Mouse (Mus musculus) kidney, embryonic 14.5 days (tissue): Measurements from ENCODE around the gene Agrn. TPM values are rescaled to one million over a fixed set of nuclear protein-coding genes. Genes with fewer than 3 reads are reported as not detected.

ENCODE experiments used
- ATAC-seq: fragments of 200-750 bp; cut with Nextera tagmentation; 2 replicates; pipeline ENCODE4 v1.8.0; 2017; ENCODE audit warnings: moderate number of reproducible peaks, mild to moderate bottlenecking, moderate TSS enrichment, moderate library complexity; ENCODE audit not compliant: low FRiP score, low TSS enrichment
- H3K27ac ChIP-seq: fragments of 300-500 bp; sonication (generic); 2 replicates; pipeline ENCODE4 v1.5.1; 2014; ENCODE audit warnings: low read depth, mild to moderate bottlenecking, low read length, moderate library complexity, mixed read lengths
- H3K27me3 ChIP-seq: fragments of 300-500 bp; sonication (generic); 2 replicates; pipeline ENCODE4 v1.6.1; 2014; ENCODE audit warnings: mild to moderate bottlenecking, low read length; ENCODE audit not compliant: control insufficient read depth, insufficient read depth
- H3K36me3 ChIP-seq: fragments of 300-500 bp; sonication (generic); 2 replicates; pipeline ENCODE4 v1.6.1; 2014; ENCODE audit warnings: low read length, mixed read lengths; ENCODE audit not compliant: control insufficient read depth, insufficient read depth
- H3K4me1 ChIP-seq: fragments of 300-500 bp; sonication (generic); 2 replicates; pipeline ENCODE4 v1.6.1; 2014; ENCODE audit warnings: low read length, mixed read lengths; ENCODE audit not compliant: control insufficient read depth, insufficient read depth
- H3K4me2 ChIP-seq: fragments of 300-500 bp; sonication (generic); replicated peaks from 2 replicates; pipeline ENCODE4 v1.6.1; 2014; ENCODE audit warnings: low read depth, mild to moderate bottlenecking, low read length
- H3K4me3 ChIP-seq: fragments of 300-500 bp; sonication (generic); 2 replicates; pipeline ENCODE4 v1.5.1; 2014; ENCODE audit warnings: mild to moderate bottlenecking, low read length
- H3K9ac ChIP-seq: fragments of 300-500 bp; sonication (generic); 2 replicates; pipeline ENCODE4 v1.6.1; 2014; ENCODE audit warnings: low read depth, mild to moderate bottlenecking, low read length, moderate library complexity
- H3K9me3 ChIP-seq: fragments of 300-500 bp; sonication (generic); 2 replicates; pipeline ENCODE4 v1.6.1; 2016; ENCODE audit warnings: low read length; ENCODE audit not compliant: control insufficient read depth
- WGBS: fragments of 180-500 bp; shearing (Covaris S2); extraction: QIAGEN DNeasy Blood & Tissue Kit; methylation state at CpG from one replicate; pipeline ENCODE4 v1.1.7; 2014; 5-methylcytosine and 5-hydroxymethylcytosine counted together
- polyA plus RNA-seq: library from polyadenylated mRNA; unstranded; fragments of >200 nt; fragmentation: Nextera tagmentation; extraction: Ambion mirVana; gene quantifications from 2 replicates; pipeline ENCODE4 v1.2.1, GENCODE M21; 2014

Agrn gene
- polyA plus RNA-seq, 1 experiment from 2014 or later, result 83.9 TPM

DNA sequence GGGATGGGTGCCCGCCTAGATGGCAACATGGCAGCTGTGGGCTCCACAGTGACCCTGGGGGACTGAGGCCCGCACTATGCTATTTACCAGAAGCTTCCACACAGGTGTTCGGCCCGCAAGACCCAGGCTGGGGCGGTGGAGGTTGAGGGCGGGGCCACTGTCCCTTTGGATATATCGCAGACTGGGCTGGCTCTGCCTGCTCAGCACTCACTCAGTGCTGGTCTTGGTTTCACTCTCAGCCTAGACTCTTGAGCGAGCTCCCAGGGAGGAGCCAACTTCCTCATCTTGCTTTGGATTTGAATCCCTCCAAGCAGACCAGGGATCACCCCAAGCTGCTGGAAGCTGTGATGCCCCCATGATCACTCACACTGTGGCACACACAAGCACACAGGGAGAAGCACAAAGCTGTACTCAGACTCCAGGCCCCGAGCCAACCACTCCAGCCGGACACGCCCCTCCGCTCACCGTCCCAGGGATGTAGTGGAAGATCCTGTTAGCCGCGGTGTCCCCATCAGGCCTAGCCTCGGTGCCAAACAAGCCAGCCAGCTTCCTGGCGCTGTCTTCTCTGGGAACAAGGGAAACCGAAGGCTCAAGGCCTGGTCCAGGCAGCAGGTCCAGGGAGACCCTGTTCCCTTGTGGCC lies 30.6 kb upstream of the Agrn start:
- Histone ChIP-seq H3K4me2 (peak overlapping the region; percentile 15; the same call in 1 of the 2 replicates), H3K36me3 (peaks cover 39% of the 10 kb centered on the region), H3K27ac (no peak overlapping the region), H3K27me3 (no peaks in the 10 kb centered on the region), H3K4me3 (no peak overlapping the region), H3K9me3 (no peaks in the 10 kb centered on the region), H3K4me1 (peaks cover 6% of the 10 kb centered on the region; the same call in 1 of the 2 replicates), H3K9ac (peak overlapping the region; percentile 28; the same call in 1 of the 2 replicates)
- WGBS, result 32% methylated on average over 18 of the region's 18 CpGs
- peak; percentile 18; the same call in 1 of the 2 replicates for ATAC-seq

DNA sequence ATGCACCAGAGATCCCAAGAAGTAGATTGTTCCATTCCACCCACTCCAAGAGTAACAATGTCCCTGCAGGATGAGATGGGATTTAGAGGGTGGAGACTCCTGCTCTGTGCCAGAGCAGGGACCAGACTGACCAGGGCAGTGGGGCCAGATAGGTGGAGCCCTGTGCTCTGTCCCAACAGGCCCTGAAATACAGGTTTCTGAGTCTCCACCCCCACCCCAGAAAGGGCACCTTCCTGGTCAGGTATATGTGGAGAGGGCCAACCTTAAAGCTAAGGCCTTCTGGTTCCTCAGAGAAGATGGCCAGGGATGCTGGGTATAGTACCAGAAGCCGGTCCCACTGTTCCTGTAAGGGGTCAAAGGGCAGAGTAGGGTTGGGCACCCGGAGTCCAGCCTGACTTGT lies 27.0 kb upstream of the Agrn start:
- no peak overlapping the region for H3K4me2 ChIP-seq
- ATAC-seq, result no peak
- peaks cover 5% of the 10 kb centered on the region; the same call in 1 of the 2 replicates for H3K36me3 ChIP-seq
- H3K9me3 ChIP-seq, result no peaks in the 10 kb centered on the region
- no peak overlapping the region for H3K27ac ChIP-seq
- no peak overlapping the region for H3K9ac ChIP-seq
- no peaks in the 10 kb centered on the region for H3K27me3 ChIP-seq
- peaks cover 6% of the 10 kb centered on the region; the same call in 1 of the 2 replicates for H3K4me1 ChIP-seq
- WGBS, result 83% methylated on average over 2 of the region's 2 CpGs
- H3K4me3 ChIP-seq, result no peak overlapping the region

DNA sequence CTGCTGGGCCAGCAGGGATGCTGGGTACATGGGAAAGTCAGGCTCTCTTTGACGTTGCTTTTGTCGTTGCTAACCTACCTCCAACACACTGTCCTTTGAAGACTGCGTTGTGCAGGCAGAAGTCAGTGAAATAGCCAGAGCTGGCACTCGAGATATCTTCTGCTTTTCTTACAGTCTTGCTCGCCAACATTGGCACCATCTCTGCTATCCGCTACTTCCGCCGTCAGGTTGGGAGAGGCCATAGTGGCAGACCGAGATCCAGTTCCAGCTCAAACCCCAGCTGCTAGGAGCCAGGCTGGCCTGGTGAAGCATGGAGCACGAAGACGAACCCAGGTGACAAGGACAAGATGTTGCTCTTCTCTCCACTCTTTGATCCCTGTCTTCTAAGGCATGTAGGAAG lies 22.6 kb upstream of the Agrn start:
- 88% methylated on average over 11 of the region's 11 CpGs for WGBS
- Histone ChIP-seq H3K9me3 (no peaks in the 10 kb centered on the region), H3K27ac (no peak overlapping the region), H3K27me3 (no peaks in the 10 kb centered on the region), H3K36me3 (no peaks in the 10 kb centered on the region), H3K4me3 (no peak overlapping the region), H3K9ac (no peak overlapping the region), H3K4me1 (no peaks in the 10 kb centered on the region), H3K4me2 (no peak overlapping the region)
- ATAC-seq, result no peak

DNA sequence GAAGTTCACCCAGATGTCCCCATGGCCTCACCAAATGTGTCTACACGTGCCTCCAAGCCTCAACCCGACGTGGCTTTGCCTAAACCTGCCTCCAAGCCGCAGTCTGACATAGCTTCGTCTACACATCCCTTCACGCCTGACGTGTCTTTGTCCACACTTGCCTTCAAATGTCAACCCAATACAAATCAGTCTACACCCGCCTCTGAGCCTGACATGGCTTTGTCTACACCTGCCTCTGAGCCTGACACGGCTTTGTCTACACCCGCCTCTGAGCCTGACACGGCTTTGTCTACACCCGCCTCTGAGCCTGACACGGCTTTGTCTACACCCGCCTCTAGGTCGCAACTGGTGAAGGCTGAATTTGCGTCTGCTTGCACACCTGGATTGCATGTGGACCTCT lies 20.6 kb upstream of the Agrn start:
- no peaks in the 10 kb centered on the region for H3K27me3 ChIP-seq
- WGBS, result 76% methylated on average over 16 of the region's 16 CpGs
- ATAC-seq, result no peak

DNA sequence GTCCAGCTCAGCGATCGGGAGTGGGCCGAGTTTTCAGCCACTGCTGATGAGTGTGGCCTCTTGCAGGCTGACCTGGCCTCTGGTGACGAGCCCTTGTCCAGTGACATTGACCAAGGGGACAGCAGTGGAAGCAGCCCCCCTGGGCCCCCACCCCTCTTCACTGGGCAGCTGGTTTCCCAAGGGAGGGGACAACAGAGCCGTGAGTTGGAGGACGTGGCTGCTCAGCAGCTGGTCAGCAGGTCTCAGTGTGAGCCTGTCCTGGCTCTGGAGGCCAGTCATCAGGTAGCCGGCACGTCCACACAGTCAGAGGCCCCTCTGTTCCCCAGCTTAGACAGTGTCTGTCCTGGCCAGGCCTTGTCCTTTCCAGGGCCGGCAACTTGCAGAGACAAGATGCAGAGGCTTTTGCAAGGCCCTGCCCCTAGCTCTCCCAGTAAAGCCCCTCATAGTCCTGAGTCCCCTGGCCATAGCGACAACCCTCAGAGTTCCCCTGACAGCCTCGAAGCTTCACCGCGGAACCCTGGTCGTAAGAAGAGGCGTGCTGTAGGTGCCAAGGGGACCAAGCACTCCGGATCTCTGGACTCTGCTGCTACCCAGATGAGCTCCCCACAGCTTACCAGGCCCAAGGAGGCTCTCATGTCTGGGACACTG lies 19.9 kb upstream of the Agrn start:
- ATAC-seq, result 0 out of 2 replicates have a peak, but pooled peaks have one; percentile 30
- Histone ChIP-seq H3K4me1 (no peaks in the 10 kb centered on the region), H3K9ac (no peak overlapping the region), H3K4me2 (no peak overlapping the region), H3K27ac (no peak overlapping the region), H3K36me3 (no peaks in the 10 kb centered on the region), H3K27me3 (no peaks in the 10 kb centered on the region), H3K4me3 (no peak overlapping the region), H3K9me3 (no peaks in the 10 kb centered on the region)
- 76% methylated on average over 16 of the region's 16 CpGs for WGBS

More for the DNA sequence above, 20.6 kb upstream of the Agrn start:
- Histone ChIP-seq H3K4me1 (no peaks in the 10 kb centered on the region), H3K9me3 (no peaks in the 10 kb centered on the region), H3K27ac (no peak overlapping the region), H3K4me3 (no peak overlapping the region), H3K9ac (no peak overlapping the region), H3K4me2 (no peak overlapping the region), H3K36me3 (no peaks in the 10 kb centered on the region)

DNA sequence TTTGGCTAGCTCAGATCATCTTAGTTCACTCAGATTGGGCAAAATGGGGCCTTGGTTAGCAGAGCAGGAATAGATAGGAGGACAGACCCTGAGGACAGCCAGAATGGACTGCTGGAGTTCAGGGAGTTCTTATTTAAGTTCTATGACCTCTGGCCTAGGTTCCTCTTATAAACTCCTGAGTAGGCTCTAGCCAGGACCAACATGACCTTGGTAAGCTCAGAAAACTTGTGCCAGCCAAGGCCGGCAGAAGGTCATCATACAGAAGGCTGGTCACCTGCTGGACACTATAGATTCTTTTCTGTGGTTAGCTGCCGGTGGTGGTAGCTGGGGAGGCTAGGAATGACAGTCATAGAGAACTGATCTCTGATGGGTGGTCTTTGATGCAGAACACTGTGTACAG lies 18.9 kb upstream of the Agrn start:
- H3K9ac ChIP-seq, result no peak overlapping the region
- ATAC-seq, result no peak
- 87% methylated on average over 2 of the region's 2 CpGs for WGBS

DNA sequence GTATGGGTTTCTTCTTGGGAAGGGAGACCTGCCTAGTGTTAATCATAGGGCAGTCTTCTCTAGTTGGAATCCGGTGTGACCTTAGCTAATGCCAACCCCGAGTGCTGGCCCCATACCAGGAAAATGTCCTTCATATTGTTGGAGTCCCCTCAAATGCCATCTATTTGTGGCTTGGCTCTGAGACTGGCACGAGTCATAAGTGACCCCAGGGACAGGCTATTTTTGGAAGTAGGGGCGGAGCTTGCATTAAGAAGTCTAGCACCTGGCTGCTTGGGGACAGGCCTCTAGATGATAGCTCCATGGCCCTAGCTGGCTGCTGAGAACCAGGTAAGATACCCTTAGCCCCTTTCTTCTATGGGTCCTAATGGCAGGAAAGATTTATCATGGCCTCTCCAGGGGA lies 18.4 kb upstream of the Agrn start, which contains the start of gene Perm1:
Perm1 (plus strand) TSS at position 220 of the 400 bp plus-strand sequence.
- no peak for ATAC-seq
- H3K4me3 ChIP-seq, result no peak within 1 kb of the TSS
- no peaks in the 10 kb centered on the region for H3K36me3 ChIP-seq
- H3K27ac ChIP-seq, result no peak within 1 kb of the TSS
- no peak within 1 kb of the TSS for H3K9ac ChIP-seq
- H3K9me3 ChIP-seq, result no peaks in the 10 kb centered on the region
- H3K27me3 ChIP-seq, result no peaks in the 10 kb centered on the region
- no peak within 1 kb of the TSS for H3K4me2 ChIP-seq
- H3K4me1 ChIP-seq, result no peaks in the 10 kb centered on the region
- WGBS, result 70% methylated on average over 4 of the region's 4 CpGs

More for the DNA sequence above, 18.9 kb upstream of the Agrn start:
- Histone ChIP-seq H3K27me3 (no peaks in the 10 kb centered on the region), H3K36me3 (no peaks in the 10 kb centered on the region), H3K27ac (no peak overlapping the region), H3K4me2 (no peak overlapping the region), H3K4me1 (no peaks in the 10 kb centered on the region), H3K9me3 (no peaks in the 10 kb centered on the region), H3K4me3 (no peak overlapping the region)

DNA sequence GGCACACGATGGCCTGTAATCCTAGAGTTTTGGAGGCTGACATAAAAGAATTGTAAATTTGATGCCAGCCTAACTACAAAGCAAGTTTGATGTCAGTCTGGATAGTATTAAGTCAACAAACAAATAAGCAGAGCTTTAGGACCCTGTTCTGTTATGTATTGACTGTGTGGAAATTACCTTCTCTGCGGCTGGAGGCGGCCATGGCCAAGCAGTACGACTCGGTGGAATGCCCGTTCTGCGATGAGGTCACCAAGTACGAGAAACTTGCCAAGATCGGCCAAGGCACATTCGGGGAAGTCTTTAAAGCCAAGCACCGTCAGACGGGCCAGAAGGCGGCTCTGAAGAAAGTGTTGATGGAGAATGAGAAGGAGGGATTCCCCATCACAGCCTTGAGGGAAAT lies 15.8 kb upstream of the Agrn start:
- no peak for ATAC-seq
- H3K9ac ChIP-seq, result no peak overlapping the region

DNA sequence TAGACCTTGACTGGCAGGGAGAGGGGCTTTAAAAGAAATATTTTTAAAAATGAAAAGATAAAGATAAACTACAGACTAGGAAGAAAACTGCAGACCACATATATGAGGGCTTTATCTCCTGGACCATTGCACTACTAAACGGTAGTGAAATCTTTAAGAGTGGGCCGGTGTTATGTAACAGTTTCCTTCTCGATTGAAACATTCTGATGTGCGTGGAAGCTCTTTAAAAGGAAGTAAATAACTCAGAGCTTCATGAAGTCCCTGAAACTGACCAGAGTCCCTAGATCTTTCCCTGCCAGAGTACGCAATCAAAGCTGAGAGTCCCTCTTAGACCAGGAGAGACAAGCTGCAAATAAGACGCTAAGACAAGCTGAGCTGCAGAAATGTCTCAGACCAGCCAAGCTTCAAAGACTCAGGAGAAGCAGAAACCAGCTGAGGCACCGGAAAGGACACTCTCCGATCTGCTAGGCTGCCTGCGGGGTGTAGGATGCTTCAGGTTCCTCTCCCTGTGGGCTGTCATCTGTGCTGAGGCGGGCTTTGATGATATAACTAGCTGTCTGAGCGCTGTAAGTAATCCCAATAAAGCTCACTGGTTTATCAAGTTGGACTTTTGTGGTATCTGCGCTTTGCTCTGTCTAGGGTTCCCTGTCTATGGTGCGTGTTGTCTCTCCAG lies 12.8 kb upstream of the Agrn start:
- Histone ChIP-seq H3K27ac (no peak overlapping the region), H3K36me3 (no peaks in the 10 kb centered on the region), H3K4me1 (no peaks in the 10 kb centered on the region), H3K9me3 (no peaks in the 10 kb centered on the region), H3K4me2 (no peak overlapping the region), H3K27me3 (no peaks in the 10 kb centered on the region), H3K9ac (no peak overlapping the region), H3K4me3 (no peak overlapping the region)
- no peak for ATAC-seq
- 71% methylated on average over 13 of the region's 13 CpGs for WGBS

More for the DNA sequence above, 15.8 kb upstream of the Agrn start:
- Histone ChIP-seq H3K9me3 (no peaks in the 10 kb centered on the region), H3K27me3 (no peaks in the 10 kb centered on the region), H3K4me1 (no peaks in the 10 kb centered on the region), H3K4me3 (no peak overlapping the region), H3K4me2 (no peak overlapping the region), H3K27ac (no peak overlapping the region), H3K36me3 (no peaks in the 10 kb centered on the region)
- 94% methylated on average over 13 of the region's 13 CpGs for WGBS
